Mouse (Mus musculus): ENCODE results near the gene Zfp932. TPM values are rescaled to one million over a fixed set of nuclear protein-coding genes. Genes with fewer than 3 reads are reported as not detected.
"Not testable (repeated sequence)": the region's sequence is repeated elsewhere in the genome, so short reads cannot be mapped to it uniquely, and the experiment has no call there.

Gene Zfp932
- not detected in 2 replicates for polyA plus RNA-seq (2012; ENCODE audit: insufficient read depth, insufficient read length, low replicate concordance, missing spikeins)

GRCm38 (mm10) chr5:109996026-109996937 lies at the start of gene Zfp932:
TSS of gene Zfp932 (plus strand) at chr5:109996521.
- not testable (repeated sequence) for H3K4me3 ChIP-seq (ENCODE audit: insufficient read depth, low read depth, low read length); H3K27ac ChIP-seq (ENCODE audit: insufficient read depth, low read depth, low read length); H3K4me1 ChIP-seq (ENCODE audit: control insufficient read depth, insufficient read depth, low read length)
- no CpG with 5 or more reads among the region's 24 CpGs for WGBS

GRCm38 (mm10) chr5:109950281-109950680 lies 46.0 kb upstream of the Zfp932 start:
- WGBS: no CpG with 5 or more reads among the region's 1 CpGs
- TF ChIP-seq POLR2A (IDR thresholded peaks at IDR 0.05; ENCODE audit: insufficient read depth, low read depth, low read length) (no peak), CTCF (IDR thresholded peaks at IDR 0.05; ENCODE audit: insufficient read depth, low read depth, low read length) (no peak)
- H3K4me1 ChIP-seq (ENCODE audit: control insufficient read depth, insufficient read depth, low read length): no peaks in the 10 kb centered on the region
- H3K4me3 ChIP-seq (ENCODE audit: insufficient read depth, low read depth, low read length): no peak overlapping the region
- no peak overlapping the region for H3K27ac ChIP-seq (ENCODE audit: insufficient read depth, low read depth, low read length)

GRCm38 (mm10) chr5:109980743-109981142 lies 15.6 kb upstream of the Zfp932 start:
- WGBS: no CpG with 5 or more reads among the region's 2 CpGs

GRCm38 (mm10) chr5:109995461-109995860 lies 860 bp upstream of the Zfp932 start:
- not testable (repeated sequence) for H3K27ac ChIP-seq (ENCODE audit: insufficient read depth, low read depth, low read length); H3K4me3 ChIP-seq (ENCODE audit: insufficient read depth, low read depth, low read length); H3K4me1 ChIP-seq (ENCODE audit: control insufficient read depth, insufficient read depth, low read length)
- no CpG with 5 or more reads among the region's 10 CpGs for WGBS

More at GRCm38 (mm10) chr5:109980743-109981142, 15.6 kb upstream of the Zfp932 start:
- H3K4me1 ChIP-seq (ENCODE audit: control insufficient read depth, insufficient read depth, low read length); H3K4me3 ChIP-seq (ENCODE audit: insufficient read depth, low read depth, low read length); H3K27ac ChIP-seq (ENCODE audit: insufficient read depth, low read depth, low read length): not testable (repeated sequence)

- WGBS: 79% methylated on average over 10 of the region's 10 CpGs
- not testable (repeated sequence) for H3K4me1 ChIP-seq (ENCODE audit: control insufficient read depth, insufficient read depth, low read length); H3K27ac ChIP-seq (ENCODE audit: insufficient read depth, low read depth, low read length); H3K4me3 ChIP-seq (ENCODE audit: insufficient read depth, low read depth, low read length)
Observed at GRCm38 (mm10) chr5:110015775-110016174, 19.5 kb downstream of the Zfp932 start.

GRCm38 (mm10) chr5:110023273-110023672 lies 27.0 kb downstream of the Zfp932 start:
- peak overlapping the region; percentile 36 for H3K4me3 ChIP-seq (ENCODE audit: insufficient read depth, low read depth, low read length)
- 10% methylated on average over 9 of the region's 9 CpGs for WGBS
- no peak overlapping the region for H3K27ac ChIP-seq (ENCODE audit: insufficient read depth, low read depth, low read length)
- TF ChIP-seq CTCF (IDR thresholded peaks at IDR 0.05; ENCODE audit: insufficient read depth, low read depth, low read length): no peak
- no peak for TF ChIP-seq POLR2A (IDR thresholded peaks at IDR 0.05; ENCODE audit: insufficient read depth, low read depth, low read length)
- H3K4me1 ChIP-seq (ENCODE audit: control insufficient read depth, insufficient read depth, low read length): no peaks in the 10 kb centered on the region

- peak overlapping the region; percentile 36 for H3K4me3 ChIP-seq (ENCODE audit: insufficient read depth, low read depth, low read length)
- H3K27ac ChIP-seq (ENCODE audit: insufficient read depth, low read depth, low read length); H3K4me1 ChIP-seq (ENCODE audit: control insufficient read depth, insufficient read depth, low read length): not testable (repeated sequence)
- WGBS: 9% methylated on average over 8 of the region's 8 CpGs
Observed at GRCm38 (mm10) chr5:110023694-110024427, 27.5 kb downstream of the Zfp932 start.

GRCm38 (mm10) chr5:110057637-110058408 lies 61.5 kb downstream of the Zfp932 start:
- 3% methylated on average over 19 of the region's 19 CpGs for WGBS
- H3K27ac ChIP-seq (ENCODE audit: insufficient read depth, low read depth, low read length): peak overlapping the region; percentile 72
- no peaks in the 10 kb centered on the region for H3K4me1 ChIP-seq (ENCODE audit: control insufficient read depth, insufficient read depth, low read length)
- peak overlapping the region; percentile 83 for H3K4me3 ChIP-seq (ENCODE audit: insufficient read depth, low read depth, low read length)
- TF ChIP-seq CTCF (IDR thresholded peaks at IDR 0.05; ENCODE audit: insufficient read depth, low read depth, low read length) (no peak), POLR2A (IDR thresholded peaks at IDR 0.05; ENCODE audit: insufficient read depth, low read depth, low read length) (no peak)

Other genes starting within 250 kb of the Zfp932 start
- not detected in 2 replicates for gene 4930522L14Rik, start 244.6 kb upstream of the Zfp932 start, polyA plus RNA-seq (2012; ENCODE audit: insufficient read depth, insufficient read length, low replicate concordance, missing spikeins)
- gene Gm15446, start 73.1 kb upstream of the Zfp932 start, polyA plus RNA-seq (2012; ENCODE audit: insufficient read depth, insufficient read length, low replicate concordance, missing spikeins): not detected in 2 replicates
- gene Gm17655, start 76.0 kb downstream of the Zfp932 start, polyA plus RNA-seq (2012; ENCODE audit: insufficient read depth, insufficient read length, low replicate concordance, missing spikeins): not detected in 2 replicates
- gene Gm35315, start 97.9 kb downstream of the Zfp932 start, polyA plus RNA-seq (2012; ENCODE audit: insufficient read depth, insufficient read length, low replicate concordance, missing spikeins): not detected in 2 replicates
- gene Plcxd1, start 103.4 kb downstream of the Zfp932 start, polyA plus RNA-seq (2012; ENCODE audit: insufficient read depth, insufficient read length, low replicate concordance, missing spikeins): not detected in 2 replicates
- gene Gtpbp6, start 111.7 kb downstream of the Zfp932 start, polyA plus RNA-seq (2012; ENCODE audit: insufficient read depth, insufficient read length, low replicate concordance, missing spikeins): not detected in 2 replicates
- gene Zfp605, start 113.6 kb downstream of the Zfp932 start, polyA plus RNA-seq (2012; ENCODE audit: insufficient read depth, insufficient read length, low replicate concordance, missing spikeins): not detected in 2 replicates
- not detected in 2 replicates for gene Chfr, start 139.3 kb downstream of the Zfp932 start, polyA plus RNA-seq (2012; ENCODE audit: insufficient read depth, insufficient read length, low replicate concordance, missing spikeins)
- 37.2 TPM in 1 of 2 replicates, not detected in the other for gene Golga3, start 180.2 kb downstream of the Zfp932 start, polyA plus RNA-seq (2012; ENCODE audit: insufficient read depth, insufficient read length, low replicate concordance, missing spikeins)
- not detected in 2 replicates for gene Ankle2, start 234.5 kb downstream of the Zfp932 start, polyA plus RNA-seq (2012; ENCODE audit: insufficient read depth, insufficient read length, low replicate concordance, missing spikeins)

Data from olfactory bulb, adult 2 months (tissue).